Mouse (Mus musculus) spleen, adult 2 months (tissue): ENCODE data around the gene Fam172a.

ENCODE experiments used
- CTCF ChIP-seq: fragments of 200-500 bp; IDR thresholded peaks from 2 replicates; pipeline ENCODE4 v1.5.1; 2011; ENCODE audit warnings: mild to moderate bottlenecking, inconsistent platforms; ENCODE audit not compliant: insufficient read depth, insufficient read length, insufficient replicate concordance; ENCODE audit errors: extremely low read depth
- POLR2A ChIP-seq: fragments of 200-500 bp; IDR thresholded peaks from 2 replicates; pipeline ENCODE4 v1.6.1; 2011; ENCODE audit warnings: low read depth, low read length, inconsistent platforms

- TF ChIP-seq CTCF = no peak
- TF ChIP-seq POLR2A = no peak
Observed at GRCm38 (mm10) chr13:78121991-78122390, 420.2 kb downstream of the Fam172a start.
